Mouse (Mus musculus): ENCODE data around the gene Esp31. TPM values are rescaled to one million over a fixed set of nuclear protein-coding genes. Genes with fewer than 3 reads are reported as not detected.

Esp31 gene
- total RNA-seq (2012; rRNA removed) (not detected in 2 replicates), total RNA-seq (2014; rRNA removed) (not detected in 2 replicates), polyA plus RNA-seq (2012; ENCODE audit: insufficient read length, low read depth) (not detected in 2 replicates)

- Histone ChIP-seq H3K36me3 (replicated peaks in 1 of 2; ENCODE audit: control insufficient read depth in 1 of 2, insufficient read depth in 1 of 2, low read length in 1 of 2) (no peaks in the 10 kb centered on the region), H3K4me2 (ENCODE audit: insufficient read depth, low read depth, poor library complexity, severe bottlenecking) (no peak within 1 kb of the TSS), H3K4me3 (replicated peaks in 1 of 3; ENCODE audit: low read depth in 2 of 3, low read length in 2 of 3, poor library complexity in 1 of 3) (no peak within 1 kb of the TSS), H3K9ac (ENCODE audit: insufficient read depth, low read depth) (no peak within 1 kb of the TSS), H3K79me2 (replicated peaks; ENCODE audit: control insufficient read depth, extremely low read depth, insufficient read depth, poor library complexity, severe bottlenecking) (no peaks in the 10 kb centered on the region), H3K27me3 (replicated peaks) (no peaks in the 10 kb centered on the region), H3K4me1 (ENCODE audit: control insufficient read depth in 1 of 2, insufficient read depth in 2 of 2) (no peaks in the 10 kb centered on the region), H3K27ac (ENCODE audit: insufficient read depth, low read depth) (no peak within 1 kb of the TSS), H3K9me3 (replicated peaks; ENCODE audit: low read length) (peaks cover 5% of the 10 kb centered on the region)
- dilution Hi-C loops (cut with MboI; ENCODE audit: extremely low pct_ligation_motif_present, extremely low pct_unique_long_range_greater_than_20kb, low sequenced_read_pairs) = no loop called here
- no peak for TF ChIP-seq MYC (IDR thresholded peaks at IDR 0.05; ENCODE audit: low read depth, low read length)
- no peak for TF ChIP-seq ELF1 (IDR thresholded peaks at IDR 0.05; ENCODE audit: low read depth, low read length)
- TF ChIP-seq BHLHE40 (IDR thresholded peaks at IDR 0.05; ENCODE audit: low read depth, low read length) = no peak
- no peak for TF ChIP-seq UBTF (IDR thresholded peaks at IDR 0.05; ENCODE audit: low read depth, low read length)
- TF ChIP-seq SMC3 (IDR thresholded peaks at IDR 0.05; ENCODE audit: low read depth, low read length) = no peak
- TF ChIP-seq HCFC1 (IDR thresholded peaks at IDR 0.05; ENCODE audit: low read depth, low read length) = no peak
- TF ChIP-seq RAD21 (IDR thresholded peaks at IDR 0.05; ENCODE audit: low read depth, low read length) = no peak
- no peak for TF ChIP-seq POLR2A (IDR thresholded peaks at IDR 0.05; ENCODE audit: low read depth, low read length)
- TF ChIP-seq MEF2A (IDR thresholded peaks at IDR 0.05; ENCODE audit: borderline replicate concordance, low read depth, low read length) = no peak
- TF ChIP-seq USF2 (conservative IDR thresholded peaks at IDR 0.05; ENCODE audit: low read depth, low read length) = no peak
- no peak for DNase-seq (ENCODE audit: extremely low read depth)
- in situ Hi-C loops (cut with MboI; ENCODE audit: low pct_ligation_motif_present, low pct_unique_long_range_greater_than_20kb, low sequenced_read_pairs) = no loop called here
These were observed at the start of gene Esp31 for GRCm38 (mm10) chr17:38639147-38639546. Gene Esp31 (plus strand): TSS chr17:38639447.

Other genes starting within 250 kb of the Esp31 start
- gene Esp36, start 219.3 kb upstream of the Esp31 start, total RNA-seq (2012; rRNA removed) = not detected in 2 replicates
- not detected in 2 replicates for gene Esp36, start 219.3 kb upstream of the Esp31 start, total RNA-seq (2014; rRNA removed)
- not detected in 2 replicates for gene Esp36, start 219.3 kb upstream of the Esp31 start, polyA plus RNA-seq (2012; ENCODE audit: insufficient read length, low read depth)
- gene Esp34, start 85.3 kb upstream of the Esp31 start, total RNA-seq (2012; rRNA removed) = not detected in 2 replicates
- gene Esp34, start 85.3 kb upstream of the Esp31 start, total RNA-seq (2014; rRNA removed) = not detected in 2 replicates
- gene Esp34, start 85.3 kb upstream of the Esp31 start, polyA plus RNA-seq (2012; ENCODE audit: insufficient read length, low read depth) = not detected in 2 replicates